Mouse (Mus musculus) megakaryocyte-erythroid progenitor cell, adult 5-6 weeks (primary cell): ENCODE data around the gene Gm49711. TPM values are rescaled to one million over a fixed set of nuclear protein-coding genes. Genes with fewer than 3 reads are reported as not detected.

Experiments
- ATAC-seq: replicated peaks from 2 replicates; pipeline ENCODE4 v1.8.0; 2016; ENCODE audit warnings: mild to moderate bottlenecking, inconsistent platforms; ENCODE audit not compliant: severe bottlenecking, poor library complexity, low FRiP score, low TSS enrichment
- total RNA-seq, 2 experiments: library from RNA; stranded (forward) in 1 of 2; stranded (reverse) in 1 of 2; fragments of 200-1000, 215-1000 nt in 1 of 2; fragments of >200 nt in 1 of 2; fragmentation: Nextera tagmentation in 1 of 2; gene quantifications; 2 replicates each; pipeline ENCODE4 v1.2.3; 2014 to 2017

Gene Gm49711
- total RNA-seq (2014; fragmentation: Nextera tagmentation) (not detected in 2 replicates), total RNA-seq (2017) (not detected in 2 replicates)

DNA sequence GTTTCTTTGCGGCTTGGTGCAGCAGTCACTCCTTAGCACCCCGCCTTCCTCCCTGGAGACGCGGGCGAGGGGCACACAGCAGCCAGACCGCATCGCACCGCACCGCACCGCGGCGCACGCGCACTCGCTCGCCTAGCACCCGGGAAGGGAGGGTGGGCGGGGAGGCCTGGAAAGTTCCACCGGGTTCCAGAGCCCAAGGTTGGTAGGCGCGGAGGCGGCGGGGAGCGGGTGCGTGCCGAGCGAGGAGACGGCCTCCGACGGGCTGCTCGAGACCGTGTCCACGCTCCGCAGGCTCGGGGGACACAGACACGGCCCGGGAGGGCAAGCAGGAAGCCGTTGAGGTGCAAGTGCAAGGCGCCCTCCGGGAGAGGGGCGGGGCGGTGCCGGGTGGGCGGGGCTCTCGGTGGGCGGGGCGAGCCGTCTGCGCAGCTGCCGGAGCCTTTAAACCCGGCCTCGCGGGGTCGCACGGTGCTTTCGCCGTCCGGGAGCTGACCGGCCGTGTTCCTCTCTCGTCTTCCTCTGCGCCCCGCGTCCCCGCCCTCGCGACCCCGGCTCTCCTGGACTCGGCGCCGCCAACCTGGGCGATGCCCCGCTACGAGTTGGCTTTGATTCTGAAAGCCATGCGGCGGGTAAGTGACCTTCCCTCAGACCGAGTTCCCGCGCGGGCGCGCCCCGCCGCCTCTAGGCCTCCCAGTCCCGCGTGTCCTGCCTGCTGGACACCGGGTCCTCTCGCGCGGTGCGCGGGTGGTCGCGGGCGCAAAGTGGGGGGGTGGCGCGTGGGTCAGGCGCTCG, at the start of gene Gm49711, which contains the start of the genes Mrps6 and Slc5a3:
Gene Gm49711 (plus strand): TSS at position 465 of the 792 bp plus-strand sequence.
Gene Mrps6 (plus strand): TSS at position 419 of the 792 bp plus-strand sequence.
Gene Slc5a3 (plus strand): TSS at position 471 of the 792 bp plus-strand sequence.
- ATAC-seq, result peak; percentile 79

DNA sequence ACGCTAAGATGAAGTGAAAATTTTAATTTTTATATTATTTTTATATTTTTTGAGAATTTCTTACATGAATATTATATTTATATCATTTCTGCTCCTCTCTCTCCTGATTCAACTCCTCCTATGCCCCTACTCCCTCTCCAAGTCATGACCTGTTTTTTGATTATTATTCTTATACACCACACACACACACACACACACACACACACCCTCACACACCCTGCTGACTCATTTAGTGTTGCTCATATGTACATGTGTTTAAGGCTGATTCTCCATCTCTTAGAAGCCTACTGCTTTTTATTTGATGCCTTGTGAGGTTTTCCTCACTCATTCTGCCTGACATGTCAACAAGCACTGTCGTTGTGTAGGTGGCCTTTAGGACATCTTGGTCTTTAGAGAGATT, 48.5 kb upstream of the Gm49711 start:
- no peak for ATAC-seq

DNA sequence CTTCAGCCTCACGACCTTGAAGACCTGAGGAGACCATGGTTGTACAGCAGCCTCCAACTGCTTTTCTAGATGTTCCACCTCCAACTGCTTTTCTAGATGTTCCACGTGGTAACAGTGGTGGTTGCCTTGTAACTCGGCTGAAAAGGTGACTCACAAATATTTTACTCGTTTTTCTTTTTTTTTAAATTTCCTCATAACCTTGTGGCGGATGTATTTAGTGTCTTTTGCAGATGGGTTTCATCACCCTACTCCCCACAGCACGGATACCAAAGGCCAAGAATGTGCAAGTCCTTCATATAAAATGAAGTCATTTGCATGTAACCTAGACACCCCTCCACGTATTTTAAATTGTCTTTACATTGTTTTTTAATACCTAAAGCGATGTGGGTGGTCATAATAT, 41.3 kb upstream of the Gm49711 start:
- ATAC-seq, result no peak

DNA sequence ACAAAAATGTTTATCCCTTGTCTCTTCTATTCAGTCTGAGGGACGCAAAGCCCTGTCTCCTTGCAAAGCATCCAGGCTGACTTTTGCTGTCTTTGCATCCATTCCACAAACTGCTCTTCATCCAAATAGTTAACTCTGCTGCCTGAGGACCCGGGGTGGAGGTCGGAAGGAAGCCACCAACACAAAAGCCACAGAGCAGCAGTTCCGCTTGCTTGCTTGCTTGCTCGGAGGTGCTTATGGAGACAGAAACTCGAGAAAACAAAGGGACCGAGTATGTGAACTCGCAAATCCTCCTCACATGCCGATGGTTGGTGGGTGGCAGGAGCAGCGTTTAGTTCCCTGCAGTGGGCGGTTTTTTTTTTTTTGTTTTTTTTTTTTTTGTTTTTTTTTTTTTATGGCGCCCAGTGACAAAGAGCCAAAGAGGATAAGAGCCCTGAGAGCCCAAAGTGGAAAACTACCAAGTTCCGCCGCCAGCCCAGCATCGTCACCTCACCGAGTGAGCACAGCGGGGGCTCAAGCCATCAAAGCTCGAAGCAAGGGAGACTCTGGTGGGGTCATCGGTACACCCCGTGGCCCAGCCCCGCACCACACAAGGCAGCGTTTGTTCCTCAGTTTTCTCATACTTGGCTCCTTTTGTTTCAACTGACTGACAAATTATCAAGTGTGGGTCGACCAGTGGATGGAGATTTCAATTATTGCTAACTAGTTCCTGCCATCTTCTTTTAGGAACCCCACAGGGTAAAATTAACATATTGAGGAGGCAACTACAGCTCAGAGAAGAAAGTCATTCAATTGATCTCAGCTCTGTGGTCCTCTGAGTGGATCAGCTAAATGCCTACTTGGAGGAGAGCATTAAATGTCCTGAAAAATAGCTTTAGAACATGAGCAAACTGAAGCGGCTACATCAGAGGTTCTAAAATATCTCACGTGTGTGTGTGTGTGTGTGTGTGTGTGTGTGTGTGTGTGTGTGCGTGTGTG, 38.7 kb upstream of the Gm49711 start:
- peak; percentile 45 for ATAC-seq

DNA sequence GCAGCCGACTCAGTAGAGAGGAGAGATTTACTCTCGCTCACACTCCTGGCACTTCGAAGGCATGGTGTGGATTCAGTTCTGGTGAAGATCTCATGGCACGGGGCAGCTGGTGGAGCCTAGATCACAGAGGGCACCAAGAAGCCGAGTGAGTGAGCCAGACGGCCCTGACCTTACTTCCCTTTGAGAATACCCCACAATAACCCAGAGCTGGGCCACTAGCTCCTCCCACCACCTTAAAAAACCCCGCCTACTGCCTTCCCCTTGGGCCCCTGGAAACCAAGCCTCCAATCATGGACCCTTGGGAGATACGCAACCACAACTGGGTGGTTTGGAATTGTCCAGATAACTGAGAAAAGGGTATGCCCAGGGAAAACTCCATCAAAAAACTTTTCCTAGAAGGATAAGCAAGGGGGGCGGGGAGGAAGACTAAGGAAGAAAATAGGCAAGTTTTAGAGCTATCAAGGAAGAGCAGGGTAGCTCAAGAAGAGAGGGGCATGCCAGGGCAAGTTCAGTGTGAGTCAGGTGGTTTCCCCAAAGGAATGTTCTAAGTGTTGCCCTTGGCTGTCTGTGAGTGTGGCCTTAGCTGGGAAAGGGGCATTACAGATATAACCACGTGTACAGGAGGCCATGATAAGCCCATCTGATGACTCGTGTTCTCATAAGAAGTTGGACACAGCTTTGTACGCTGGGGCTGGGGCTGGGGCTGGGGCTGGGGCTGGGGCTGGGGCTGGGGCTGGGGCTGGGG, 36.3 kb upstream of the Gm49711 start:
- no peak for ATAC-seq

DNA sequence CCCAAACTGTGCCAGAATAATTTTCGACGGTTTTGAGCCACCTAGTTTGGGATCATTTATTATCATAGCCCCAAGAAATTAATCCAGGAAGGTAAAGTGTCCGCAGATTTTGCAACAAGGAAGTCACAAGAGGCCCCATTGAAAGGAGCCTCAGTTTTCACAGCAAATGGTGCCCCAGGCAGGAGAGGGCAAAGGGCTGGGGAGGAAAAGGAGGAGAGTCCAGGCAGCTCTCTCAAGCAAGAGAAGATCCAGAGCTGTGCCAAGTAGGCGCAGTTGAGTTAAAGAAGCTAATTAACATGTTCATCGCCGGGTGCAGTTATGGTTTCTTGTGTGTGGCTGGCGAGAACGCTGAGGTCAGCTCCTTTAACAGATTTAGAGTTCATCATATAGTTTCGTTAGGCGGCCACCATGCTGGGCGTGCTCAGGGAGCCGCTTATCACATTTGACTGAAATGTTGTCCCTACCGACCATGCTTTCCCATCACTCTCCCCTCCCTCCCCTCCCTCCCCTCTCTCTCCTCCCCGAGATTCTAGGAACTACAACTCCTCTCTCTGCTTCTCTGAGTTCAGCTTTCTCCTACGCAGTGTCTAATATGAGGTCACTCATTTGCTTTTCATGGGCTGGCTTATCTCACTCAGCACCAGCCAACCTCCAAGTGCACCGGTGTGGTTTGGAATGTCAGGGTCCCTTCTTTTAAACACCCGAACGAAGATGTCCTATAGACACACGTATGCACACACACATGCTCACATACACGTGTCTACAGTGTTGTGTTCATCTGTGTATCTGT, 35.4 kb upstream of the Gm49711 start:
- no peak for ATAC-seq

DNA sequence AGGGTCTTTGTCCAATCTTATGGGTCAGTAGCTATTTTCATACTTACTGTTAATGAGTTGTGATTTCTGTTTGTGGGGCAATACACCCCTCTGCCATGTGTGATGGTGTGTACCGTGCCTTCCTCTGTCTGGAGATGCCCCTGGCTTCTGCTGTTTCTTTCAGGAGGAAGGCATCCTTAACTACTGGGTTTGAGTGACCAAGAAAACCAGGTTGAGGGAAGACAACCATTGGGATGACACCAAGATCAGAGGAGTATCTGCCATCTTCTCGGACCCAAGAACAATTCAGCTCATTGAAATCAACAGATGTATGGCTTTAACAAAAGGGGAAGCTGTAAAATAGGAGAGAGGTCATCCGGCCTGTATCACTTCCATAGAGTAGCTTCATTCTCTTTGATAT, 24.8 kb upstream of the Gm49711 start:
- ATAC-seq, result no peak

DNA sequence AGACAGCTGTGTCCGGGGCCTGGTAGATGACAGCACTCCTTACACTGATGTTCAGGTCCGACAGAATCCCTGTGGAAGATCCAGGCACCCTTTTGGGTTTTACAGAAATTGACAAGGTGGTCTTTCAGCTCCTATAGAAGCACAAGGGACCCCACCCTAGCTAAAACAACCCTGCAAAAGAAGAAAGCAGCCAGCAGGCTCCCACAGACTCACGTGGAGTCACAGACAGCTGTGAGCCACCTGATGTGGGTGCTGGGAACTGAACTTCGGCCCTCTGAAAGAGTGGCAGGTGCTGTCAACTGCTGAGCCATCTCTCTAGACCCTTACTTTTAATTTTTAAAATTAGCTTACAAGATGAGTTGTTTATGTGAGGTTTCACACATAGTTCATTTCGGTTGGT, 23.4 kb upstream of the Gm49711 start:
- ATAC-seq, result no peak

DNA sequence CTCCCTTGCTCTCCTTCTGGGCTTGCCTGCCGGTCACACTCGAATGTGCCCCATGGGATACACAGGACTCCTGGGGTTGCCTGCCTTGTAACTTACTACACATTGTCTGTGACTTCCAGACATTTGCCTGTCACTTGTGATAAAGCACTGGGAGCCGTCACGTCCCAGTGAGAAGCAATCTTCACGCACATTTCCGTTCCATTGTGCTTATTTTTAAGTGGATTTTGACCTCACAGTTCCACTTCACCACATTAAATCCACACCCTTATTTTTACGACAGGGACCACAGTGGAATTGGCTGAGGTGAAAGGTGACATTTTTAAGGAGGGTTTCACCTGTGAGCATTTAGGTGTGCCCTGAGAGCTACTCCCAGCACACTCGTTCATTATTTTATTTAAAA, 21.4 kb upstream of the Gm49711 start:
- no peak for ATAC-seq

DNA sequence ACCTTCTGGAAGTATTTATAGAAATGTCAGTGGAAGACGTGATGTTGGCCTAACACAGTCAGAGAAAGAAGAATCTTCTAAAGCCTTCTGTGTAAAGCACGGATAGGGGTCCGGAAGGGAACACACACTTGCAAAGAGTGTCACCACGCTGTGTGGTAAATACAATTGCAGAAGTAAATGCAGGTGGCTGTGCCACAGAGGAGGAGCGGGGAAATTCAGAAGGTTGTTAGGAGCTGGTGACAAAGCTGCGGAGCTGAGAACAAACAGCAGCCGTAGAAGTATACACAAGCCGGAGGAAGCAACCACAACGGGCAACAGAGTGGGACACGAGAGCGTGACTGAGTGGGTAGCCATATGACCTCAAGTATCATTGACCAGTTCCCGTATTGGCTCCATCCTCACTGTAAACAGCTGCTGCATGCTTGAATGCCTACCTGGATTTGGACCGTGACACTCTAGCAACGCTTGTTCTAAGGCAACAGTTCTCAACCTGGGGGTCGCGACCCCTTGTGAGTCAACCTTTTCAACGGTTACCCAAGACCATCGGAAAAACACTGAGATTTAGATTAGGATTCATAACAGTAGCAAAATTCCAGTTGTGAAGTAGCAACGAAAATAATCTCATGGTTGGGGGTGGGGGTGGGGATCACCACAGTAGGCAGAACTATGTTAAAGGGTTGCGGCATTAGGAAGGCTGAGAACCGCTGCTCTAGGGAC, 20.1 kb upstream of the Gm49711 start:
- no peak for ATAC-seq

DNA sequence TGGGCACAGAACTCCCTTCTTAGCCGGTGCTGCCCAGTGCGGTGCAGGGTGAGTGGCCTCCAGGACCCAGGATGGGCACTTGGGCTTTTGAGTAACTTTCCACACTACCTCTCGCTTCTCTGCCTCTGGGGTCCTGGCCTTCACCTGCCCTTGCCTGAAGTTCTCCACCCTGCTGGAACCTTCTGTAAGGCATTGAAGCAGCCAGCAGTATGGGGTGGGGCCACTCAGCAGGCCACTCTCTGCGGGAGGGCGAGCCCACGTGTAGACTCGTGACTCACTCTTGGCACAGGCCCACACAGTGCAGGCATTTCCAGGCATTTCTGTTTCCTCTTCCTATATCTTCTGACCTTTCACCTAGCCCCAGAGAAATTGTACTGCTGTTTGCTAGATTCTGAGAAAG, 18.7 kb upstream of the Gm49711 start:
- ATAC-seq, result no peak

DNA sequence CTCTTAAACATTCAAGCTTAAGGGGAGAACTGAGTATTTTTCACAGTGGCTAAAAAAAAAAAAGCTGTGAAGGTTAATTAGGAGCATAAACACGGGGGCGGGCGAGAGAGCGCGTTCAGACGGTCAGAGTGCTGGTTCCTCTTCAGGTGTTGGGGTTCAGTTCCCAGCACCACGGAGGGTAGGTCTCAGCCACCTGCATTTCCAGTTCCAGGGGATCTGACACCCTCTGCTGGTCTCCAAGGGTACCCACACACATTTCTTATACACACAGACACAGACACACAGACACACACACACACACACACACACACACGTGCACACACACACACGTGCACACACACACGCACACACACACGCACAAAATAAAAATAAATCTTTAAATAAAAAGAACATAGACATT, 18.1 kb upstream of the Gm49711 start:
- ATAC-seq, result no peak

DNA sequence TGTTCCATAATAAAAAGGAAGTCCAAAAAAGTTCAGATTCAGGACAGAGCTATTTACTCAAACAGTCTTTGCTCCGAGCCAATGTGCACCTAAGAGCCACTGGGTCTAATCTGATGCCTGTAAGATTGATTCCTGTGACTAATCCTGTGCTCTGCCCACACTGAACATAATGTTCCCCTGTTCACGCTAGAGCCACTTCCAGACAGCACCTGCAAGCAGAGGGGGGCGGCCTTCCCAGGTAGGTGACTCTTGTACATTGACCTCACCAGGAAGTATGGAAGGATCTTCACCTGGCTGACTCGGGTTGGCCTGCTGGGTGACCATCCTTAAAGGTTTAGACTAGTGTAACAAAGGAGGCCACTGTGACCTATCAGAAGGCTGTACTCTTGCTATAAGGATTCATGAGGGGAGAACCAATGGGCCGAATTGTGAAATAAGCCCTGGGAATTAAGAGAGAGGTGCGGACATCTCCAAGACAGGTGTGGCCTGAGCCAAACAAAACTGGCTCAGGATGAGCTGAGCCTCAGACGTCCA, 6.3 kb upstream of the Gm49711 start:
- ATAC-seq, result no peak

DNA sequence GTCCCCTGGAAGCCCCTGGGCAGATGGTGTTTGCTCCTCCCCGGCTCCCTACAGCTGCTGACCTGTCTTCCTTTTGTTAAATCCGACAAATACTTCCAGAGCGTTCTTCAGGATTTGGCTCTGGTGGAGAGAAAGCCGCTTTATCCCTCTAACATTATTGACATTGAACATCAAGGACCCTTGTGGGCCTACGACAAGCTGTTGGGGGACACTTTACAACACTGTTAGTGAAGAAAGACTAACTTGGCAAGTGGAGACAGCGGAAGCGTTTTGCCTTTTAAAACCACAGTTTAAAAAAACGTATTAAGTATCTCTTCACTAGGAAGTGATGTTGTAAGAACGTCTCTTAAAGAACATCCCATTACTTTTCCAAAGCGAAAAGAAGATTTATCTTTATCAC, 5.5 kb upstream of the Gm49711 start:
- no peak for ATAC-seq

DNA sequence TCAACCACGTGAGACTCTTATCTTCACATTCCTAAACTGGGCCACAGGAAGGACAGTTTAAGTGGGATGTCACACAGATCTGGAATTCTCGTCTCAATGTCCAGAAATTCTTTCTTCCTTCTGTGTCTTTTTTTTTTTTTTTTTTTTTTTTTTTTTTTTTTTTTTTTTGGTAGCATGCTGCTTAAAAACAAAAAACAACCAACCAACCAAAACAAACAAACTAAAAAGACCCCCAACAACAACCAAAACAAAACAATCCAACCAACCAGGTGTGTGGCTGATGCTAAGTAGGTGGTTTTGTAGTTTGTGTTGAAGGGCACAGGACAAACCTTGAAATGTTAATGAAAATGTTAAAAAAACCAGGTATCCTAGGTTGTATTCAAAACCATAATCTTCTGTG, 1.4 kb upstream of the Gm49711 start:
- ATAC-seq, result no peak

DNA sequence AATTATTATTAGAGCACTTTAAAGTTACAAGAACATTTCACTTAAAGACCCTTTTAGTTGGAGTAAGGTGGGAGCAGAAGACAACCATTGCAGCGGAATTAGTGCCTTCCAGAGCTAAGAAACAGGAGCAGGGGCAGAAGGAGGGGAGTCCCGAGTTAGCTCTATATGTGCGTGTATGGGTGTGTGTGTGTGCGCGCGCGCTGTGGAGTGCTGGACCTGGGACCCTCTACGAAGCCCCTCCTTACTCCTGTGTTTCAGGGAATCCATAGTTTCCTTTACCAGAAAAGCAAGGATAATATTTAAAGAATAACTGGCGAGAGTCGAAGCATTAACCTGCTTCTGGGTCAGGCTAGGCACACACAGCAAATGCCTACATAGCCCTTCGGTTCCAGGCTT, 662 bp upstream of the Gm49711 start:
- ATAC-seq, result no peak

DNA sequence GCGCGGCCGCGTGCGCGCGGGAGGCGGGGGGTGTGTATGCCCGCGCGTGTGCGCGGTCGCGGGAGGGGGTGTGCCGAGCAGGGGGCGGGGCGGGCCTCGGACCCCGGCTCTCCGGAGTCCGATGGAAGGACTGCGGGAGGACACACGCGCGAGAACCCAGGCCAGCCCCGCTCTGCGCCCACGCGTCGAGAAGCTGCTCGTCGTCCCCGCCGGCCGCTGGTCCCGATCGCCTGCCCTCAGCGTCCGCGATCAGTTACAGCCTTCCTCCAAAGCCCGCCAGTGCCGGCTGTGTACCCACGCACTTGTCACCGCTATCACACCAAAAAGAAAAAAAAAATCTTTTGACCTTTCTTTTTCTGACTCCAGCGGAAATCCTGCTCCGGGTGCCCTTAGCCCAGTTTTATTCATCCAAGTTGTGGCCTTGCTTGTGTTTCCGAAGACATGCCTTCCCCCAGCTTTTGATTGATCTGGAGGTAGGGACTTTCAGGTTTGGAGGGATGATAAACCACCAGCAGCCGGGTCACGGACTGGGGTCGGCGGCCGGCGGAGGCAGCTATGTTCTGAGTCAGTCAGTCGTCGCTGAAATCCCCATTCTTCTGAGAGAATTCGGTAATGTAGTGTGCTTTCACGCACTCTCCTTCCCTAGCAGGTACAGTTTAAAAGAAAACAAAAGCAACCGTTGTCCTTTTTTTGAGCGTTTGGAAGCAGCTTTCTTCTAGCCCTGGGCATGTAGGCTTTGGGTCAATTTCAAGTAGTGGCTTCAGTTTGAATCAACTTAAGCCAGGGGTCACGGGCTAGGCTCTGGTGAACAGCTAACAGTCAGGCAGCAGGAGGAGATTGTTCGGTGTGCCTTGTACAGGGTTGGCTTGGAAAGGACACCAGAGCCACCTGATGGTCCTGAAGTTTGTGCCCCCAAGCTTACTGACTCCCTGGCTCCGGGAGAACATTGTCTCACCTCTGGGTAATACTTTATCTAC, 816 bp downstream of the Gm49711 start:
- no peak for ATAC-seq
